Mouse (Mus musculus): Measurements from ENCODE around the gene Zfp82.
A peak's percentile ranks its signal among the peaks of the same experiment; 100 is the strongest.

Zfp82 gene

DNA sequence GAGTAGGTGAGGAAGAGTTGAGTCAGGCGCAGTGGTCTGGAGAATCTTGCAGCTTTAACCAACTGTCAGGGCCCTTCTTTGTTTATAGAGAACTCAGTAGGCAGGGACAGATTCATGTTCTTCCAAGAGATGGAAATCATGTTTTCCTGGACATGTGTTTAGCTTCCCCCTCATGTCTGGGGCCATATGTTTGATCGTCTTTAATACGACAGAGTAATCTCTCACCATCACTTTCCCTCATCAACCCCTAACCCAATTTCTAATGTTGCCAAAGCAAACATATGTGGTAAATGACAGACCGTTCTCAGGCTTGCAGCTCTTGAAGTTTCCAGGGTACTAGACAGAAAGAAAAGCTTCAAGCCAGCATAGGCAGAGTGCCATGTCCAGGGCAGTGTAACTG is 24.6 kb downstream of the Zfp82 start:
- no peak for DNase-seq (ENCODE audit: low read depth)

DNA sequence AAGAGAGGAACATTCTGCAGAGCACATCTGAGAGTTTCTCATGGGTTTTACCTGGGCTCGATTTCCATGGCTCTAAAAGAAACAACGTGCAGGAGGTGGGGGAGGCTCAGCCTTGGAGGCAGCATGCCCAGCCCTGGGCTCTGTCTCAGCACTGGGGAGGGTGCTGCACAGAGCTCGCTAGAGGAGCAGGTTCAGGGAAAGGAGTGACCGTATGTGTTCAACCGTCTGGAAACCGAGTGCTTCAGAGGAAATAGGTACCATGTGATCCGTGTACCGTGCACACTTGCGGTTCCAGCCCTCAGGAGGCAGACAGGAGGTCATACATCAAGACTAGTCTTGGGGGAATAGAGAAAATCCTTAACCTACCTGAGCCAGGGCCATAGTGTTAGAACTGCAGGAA is 28.3 kb downstream of the Zfp82 start:
- peak; percentile 7 for DNase-seq (ENCODE audit: low read depth)

DNA sequence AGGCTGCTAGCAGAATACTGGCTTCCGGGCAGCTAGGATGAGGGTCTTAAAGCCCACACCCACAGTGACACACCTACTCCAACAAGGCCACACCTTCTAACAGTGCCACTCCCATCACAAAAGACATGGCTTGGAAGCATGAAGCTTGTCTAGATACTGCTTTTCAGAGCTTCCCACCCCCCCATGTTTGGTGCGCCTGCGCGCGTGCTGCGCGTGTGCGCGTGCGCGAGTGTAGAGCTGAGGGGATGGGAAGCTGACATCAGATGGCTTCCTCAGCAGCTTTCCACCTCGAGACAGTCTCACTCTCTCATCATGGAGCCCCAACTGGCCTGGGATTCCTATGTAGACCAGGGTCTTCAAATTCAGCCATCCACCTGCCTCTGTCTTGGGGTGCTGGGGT is 38.4 kb downstream of the Zfp82 start:
- DNase-seq (ENCODE audit: low read depth): no peak

DNA sequence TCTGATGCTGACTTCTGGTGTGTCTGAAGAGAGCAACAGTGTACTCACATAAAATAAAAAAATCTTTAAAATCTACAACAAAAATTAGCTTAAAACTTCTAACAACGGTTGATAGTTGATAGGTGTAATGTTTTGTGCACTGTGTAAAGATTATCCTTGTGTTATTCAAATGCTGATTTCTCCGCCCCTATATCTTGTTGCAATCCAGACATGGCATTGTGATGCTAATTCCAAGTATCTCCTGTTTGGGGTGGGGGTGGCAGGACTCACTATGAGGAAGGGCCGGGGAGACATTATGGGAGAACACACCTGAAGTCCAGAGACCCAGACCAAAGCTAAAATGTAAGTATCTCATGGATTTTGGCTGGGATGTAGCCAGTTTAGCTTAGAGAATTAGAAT is 41.3 kb downstream of the Zfp82 start:
- no peak for DNase-seq (ENCODE audit: low read depth)

DNA sequence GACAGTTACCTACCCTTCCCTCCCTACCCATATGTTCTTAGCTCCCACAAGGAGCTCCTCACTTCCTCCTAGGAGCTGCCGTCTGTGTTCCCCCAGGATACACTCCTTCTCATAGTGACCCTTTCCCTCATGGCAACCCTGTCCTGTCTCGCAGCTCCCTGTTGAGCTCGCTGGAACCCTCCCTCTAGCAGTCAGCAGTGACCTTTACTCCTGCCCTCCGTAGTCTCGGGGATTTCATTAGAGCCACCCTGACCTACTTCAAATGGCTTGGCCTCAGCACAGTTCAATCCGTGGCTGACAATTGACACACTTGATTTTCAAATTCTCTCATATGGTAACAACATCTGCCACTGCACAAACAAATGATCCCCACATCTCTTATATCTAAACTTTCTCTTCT is 42.0 kb downstream of the Zfp82 start:
- DNase-seq (ENCODE audit: low read depth): no peak

DNA sequence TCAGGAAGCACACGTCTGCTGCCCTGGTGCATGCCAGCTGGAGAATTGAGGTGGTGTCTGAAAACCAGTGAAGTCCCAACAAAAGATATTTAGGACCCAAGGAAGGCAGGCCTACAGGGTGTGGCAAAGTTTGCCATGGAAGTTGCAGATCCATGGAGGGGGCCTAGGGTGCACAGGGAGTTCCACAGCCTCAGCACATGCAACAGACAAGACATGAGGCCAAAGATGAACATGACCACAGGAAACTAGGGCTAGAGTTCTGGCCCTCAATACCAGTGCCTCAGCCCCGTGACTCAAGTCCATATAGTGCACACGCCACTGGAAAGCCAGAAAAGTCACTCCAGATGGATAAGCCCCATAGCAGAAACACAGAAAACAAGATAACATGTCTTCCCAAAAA is 44.1 kb downstream of the Zfp82 start:
- no peak for DNase-seq (ENCODE audit: low read depth)

DNA sequence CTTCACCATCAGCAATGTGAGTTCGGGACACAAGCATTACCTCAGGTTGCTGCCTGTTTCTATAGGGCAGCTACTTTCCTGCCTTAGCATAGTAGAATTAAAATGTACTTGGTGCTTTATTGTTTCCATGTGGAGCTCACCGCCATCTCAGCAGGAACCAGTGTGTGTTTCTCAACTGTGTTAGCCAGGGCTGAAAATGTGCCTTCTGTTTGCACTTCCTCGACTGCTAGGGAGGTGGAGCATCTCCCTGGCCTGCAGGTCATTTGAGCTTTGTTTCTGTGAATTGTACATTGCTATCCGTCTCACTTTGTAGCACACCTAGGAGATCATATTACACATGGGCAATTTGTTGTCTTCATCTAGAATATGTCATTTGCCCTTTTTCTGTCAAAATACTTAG is 45.4 kb downstream of the Zfp82 start:
- no peak for DNase-seq (ENCODE audit: low read depth)

DNA sequence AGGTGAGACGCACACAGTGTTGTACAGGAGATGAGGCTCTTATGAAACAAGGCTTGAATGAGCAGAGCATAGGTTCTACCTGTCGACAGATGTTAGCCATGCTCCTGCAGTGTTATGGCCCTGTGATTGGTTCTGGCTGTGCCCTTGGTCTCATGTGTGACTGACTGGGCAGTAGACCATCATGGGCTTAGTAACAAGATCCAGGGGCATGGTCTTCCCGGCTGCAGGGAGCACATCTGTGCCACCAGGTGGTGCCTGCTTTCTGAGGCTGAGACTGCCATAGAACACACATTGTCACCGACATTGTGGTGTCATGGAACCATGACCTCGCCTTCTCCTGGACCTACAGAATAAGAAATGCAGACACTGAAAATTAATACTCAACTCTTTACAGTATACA is 47.3 kb downstream of the Zfp82 start:
- DNase-seq (ENCODE audit: low read depth): no peak

DNA sequence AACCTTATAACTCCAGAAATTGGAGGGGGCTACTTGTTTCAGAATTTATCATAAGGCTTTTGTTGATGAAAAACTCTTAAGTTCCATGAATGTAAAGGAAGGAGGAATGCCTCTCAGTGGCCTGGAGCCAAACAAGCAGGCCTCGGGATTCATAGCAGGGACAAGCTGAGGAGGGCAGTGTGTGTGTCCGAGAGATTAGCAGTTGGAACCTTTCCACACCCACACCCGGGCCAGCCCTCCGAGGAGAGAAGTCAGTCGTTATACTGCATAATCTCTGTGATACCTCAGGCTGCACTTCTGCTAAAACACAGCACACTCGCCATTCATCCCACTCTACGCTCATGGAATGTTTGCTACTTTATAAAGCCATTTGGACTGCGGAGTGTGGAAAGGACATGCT is 48.9 kb downstream of the Zfp82 start:
- DNase-seq (ENCODE audit: low read depth): no peak

DNA sequence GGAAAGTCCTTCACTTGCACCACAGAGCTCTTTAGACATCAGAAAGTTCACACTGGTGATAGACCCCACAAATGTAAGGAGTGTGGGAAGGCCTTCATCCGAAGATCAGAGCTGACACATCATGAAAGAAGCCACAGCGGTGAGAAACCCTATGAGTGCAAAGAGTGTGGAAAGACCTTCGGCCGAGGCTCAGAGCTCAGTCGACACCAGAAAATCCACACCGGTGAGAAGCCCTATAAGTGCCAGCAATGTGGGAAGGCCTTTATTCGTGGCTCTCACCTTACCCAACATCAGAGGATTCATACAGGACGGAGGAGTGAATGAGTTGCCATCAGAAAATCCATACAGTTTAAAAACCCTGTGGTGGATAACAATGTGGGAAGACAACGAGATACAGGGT is 49.4 kb downstream of the Zfp82 start:
- DNase-seq (ENCODE audit: low read depth): no peak

DNA sequence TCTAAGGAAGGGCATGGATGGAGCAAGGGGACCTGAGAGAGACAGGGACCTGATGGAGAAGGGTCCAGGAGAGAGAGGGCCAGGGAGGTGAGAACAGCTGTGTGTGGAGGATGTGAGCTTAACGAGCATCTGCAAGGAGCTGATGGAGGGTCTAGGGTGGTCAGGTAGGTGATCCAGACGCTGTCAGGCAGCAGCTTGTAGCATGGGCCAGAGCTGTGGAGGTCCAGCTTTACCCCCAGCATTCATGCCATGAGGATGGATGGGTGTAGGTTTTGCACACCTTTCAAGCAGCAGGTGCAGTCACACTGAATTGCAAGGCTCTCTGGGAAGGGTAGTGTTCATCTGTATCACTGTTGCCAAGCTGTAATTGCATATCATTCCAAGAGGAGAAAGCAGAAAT is 53.2 kb downstream of the Zfp82 start:
- no peak for DNase-seq (ENCODE audit: low read depth)

DNA sequence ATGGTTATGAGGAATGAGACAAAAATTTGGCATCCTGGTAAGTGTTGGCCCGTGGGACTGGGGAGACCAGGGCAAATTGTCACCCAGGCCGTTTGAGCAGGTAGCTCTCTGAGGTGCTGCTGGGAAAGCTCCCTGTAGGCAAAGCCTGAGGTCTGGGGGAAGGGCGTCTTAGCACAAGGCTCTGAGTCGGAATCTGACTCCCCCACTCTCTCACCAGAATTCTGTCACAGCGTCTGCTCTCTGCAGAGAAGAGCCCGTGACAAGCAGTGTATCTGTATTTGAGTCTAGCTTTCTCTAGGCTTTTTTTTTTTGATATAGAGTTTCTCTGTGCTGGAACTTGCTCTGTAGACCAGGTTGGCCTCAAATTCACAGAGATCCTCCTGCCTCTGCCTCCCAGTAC is 55.5 kb downstream of the Zfp82 start:
- DNase-seq (ENCODE audit: low read depth): no peak

DNA sequence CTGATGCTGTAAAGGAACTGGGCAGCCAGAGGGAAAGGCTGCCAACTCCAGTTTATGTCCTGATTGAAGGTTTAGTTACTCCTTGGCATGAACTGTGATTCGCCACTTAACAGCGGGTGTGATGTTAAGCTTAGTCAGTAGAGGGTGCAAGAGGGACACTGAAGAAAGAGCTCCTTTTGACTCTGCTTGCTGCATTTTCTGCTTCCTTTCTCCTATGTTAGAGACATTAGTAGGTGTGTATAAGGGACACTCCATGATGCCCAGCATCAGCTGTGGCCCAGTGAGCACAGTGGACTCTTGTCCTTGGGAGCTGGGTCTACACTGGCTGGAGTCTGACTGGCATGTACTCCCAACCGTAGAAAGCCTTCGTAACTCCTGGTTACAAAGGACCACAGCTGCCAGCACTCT is 59.7 kb downstream of the Zfp82 start:
- peak; percentile 71 for DNase-seq (ENCODE audit: low read depth)

DNA sequence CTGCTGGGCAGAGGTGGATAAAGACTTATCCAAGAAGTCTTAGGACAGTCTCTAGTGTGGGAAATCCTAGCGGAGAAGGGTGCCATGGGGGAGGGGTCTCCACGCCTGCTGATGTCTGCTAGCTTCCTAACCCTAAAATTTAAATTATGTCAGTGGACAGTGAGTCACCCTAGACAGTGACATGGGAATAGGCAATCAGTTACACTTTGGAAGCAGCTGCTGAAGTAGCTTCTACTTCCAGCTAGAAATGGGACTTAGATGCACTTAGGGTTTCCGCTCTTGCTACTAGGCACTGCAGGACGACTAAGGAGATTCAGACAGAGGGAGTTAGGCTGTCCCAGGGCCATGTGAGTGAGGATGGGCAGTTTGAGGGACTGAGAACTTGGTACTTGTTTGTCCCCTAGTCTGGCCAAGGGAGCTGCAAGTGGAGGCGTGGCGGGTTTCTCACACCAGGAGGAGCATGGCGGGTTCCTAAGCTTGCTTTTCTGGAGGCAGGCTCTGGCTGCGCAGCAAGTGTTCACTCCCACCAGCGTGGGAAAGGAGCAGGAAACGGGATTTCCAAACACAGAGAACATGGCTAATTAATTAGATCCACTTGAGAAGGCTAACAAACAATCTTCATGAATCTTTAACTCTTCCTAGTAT is 62.0 kb downstream of the Zfp82 start:
- no peak for DNase-seq (ENCODE audit: low read depth)

DNA sequence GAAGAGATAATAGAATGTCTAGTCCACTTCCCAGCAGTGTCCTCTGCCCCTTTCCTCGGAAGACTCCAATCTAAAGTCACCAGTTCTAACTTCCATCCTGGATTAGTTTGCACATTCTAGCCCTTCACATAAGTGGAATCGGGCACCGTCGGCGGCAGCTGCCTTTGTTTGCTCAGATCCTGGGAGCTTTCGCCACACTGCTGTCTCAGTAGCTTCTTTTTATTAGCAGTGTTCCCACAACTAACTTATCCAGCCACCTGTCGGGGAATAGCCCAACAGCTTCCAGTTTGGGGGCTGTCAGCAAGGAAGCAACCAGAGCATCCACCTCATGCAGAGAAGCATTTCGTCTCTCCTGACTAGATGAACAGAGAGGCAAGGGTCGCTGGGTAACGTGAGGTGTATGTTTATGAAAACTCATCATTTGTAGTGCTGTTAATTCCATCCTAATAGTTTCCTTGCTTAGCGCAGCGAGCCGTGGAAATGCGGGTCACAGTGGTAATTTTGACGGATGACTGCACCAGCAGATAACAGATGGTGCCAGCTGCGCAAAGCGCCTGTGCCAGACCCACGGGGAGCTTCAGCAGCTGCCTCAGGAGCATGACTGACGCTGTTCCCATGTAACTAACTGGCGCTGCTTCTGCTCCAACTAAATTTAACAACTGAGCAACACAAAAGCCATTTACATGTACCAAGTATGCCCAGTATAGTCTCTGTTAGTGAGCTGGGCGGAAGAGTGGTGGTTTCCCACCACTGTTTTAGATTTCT is 63.2 kb downstream of the Zfp82 start:
- no peak for DNase-seq (ENCODE audit: low read depth)

DNA sequence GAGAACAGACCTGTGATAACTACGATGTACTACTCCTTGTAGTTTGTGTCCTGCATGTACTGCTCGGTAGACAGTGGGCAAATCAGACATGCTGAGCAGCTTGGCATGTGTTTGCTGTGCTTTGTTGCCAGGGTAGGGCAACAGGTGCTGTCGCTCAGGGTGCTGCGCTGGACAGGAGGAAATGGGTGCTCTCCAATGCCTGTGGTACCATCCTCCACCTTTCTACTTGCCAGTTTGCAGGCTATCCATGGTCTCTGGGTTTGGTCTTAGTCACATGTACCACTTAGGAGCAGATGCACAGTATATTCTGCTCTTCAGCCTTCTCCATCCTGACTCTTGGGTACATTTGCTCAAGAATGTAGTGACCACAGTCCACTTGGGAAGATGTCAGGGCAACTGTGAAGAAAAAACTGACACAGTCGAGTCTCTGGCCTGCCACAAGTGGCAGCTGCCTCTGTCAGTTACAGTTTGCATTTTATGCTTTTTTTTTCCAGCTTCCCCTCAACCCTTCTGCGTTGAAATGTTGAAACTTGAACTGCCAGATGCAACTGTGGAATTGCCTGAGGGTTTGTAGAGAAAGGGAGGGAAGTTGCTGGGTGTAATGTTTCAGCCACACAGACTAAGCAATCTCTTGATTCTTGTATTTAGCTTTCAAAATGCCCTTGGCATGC is 64.5 kb downstream of the Zfp82 start:
- DNase-seq (ENCODE audit: low read depth): no peak

DNA sequence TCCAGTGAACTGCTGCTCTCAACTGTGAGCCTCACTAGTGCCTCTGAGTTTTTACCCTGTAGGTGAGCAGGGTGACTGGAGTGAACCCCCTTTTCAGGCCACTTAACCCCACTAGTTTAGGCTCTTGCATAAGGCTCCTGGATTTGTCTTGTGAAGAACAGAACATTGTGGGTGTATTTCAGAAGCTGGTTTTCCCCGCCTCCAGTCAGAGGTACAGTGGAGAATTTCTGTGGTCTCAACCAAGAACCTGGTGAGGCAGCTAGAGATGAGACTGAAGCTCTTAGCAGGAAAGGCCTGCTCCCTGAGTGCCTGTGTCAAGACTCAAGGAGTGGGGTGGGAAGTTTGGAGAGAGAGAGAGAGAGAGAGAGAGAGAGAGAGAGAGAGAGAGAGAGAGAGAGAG is 65.1 kb downstream of the Zfp82 start:
- DNase-seq (ENCODE audit: low read depth): no peak
